Mouse (Mus musculus): ENCODE measurements around the gene Slc18a3. TPM values are rescaled to one million over a fixed set of nuclear protein-coding genes. Genes with fewer than 3 reads are reported as not detected.

Gene Slc18a3
- polyA plus RNA-seq, 1 experiment, result not detected

GRCm38 (mm10) chr14:32446989-32447388, 17.7 kb downstream of the Slc18a3 start:
- H3K36me3 ChIP-seq (ENCODE audit: control insufficient read depth, insufficient read depth), result no peaks in the 10 kb centered on the region
- no peak overlapping the region for H3K4me3 ChIP-seq
- TF ChIP-seq USF1 (IDR thresholded peaks at IDR 0.05; ENCODE audit: low read depth), result no peak
- TF ChIP-seq REST (IDR thresholded peaks at IDR 0.05; ENCODE audit: insufficient read depth, insufficient read length), result no peak
- no peak for TF ChIP-seq MYOG (IDR thresholded peaks at IDR 0.05; ENCODE audit: control insufficient read depth in 1 of 3, insufficient read depth in 1 of 3, insufficient read length in 2 of 3, low read depth in 2 of 3)
- no peak for TF ChIP-seq SRF (IDR thresholded peaks at IDR 0.05; ENCODE audit: control insufficient read depth, insufficient read length, low read depth)
- TF ChIP-seq POLR2A (IDR thresholded peaks at IDR 0.05; ENCODE audit: insufficient read length, low read depth), result no peak
- TF ChIP-seq MAX (IDR thresholded peaks at IDR 0.05; ENCODE audit: low read depth), result no peak
- TF ChIP-seq TCF3 (IDR thresholded peaks at IDR 0.05; ENCODE audit: insufficient read length, low read depth), result no peak
- no peak for TF ChIP-seq TCF12 (IDR thresholded peaks at IDR 0.05; ENCODE audit: insufficient read depth, poor library complexity, severe bottlenecking)
- TF ChIP-seq POLR2AphosphoS2 (IDR thresholded peaks at IDR 0.05; ENCODE audit: insufficient read length, low read depth), result no peak
- no peak for TF ChIP-seq E2F4 (IDR thresholded peaks at IDR 0.05; ENCODE audit: insufficient read depth)
- no peak overlapping the region for H3ac ChIP-seq (ENCODE audit: control insufficient read depth, insufficient read length)
- H3K79me2 ChIP-seq (ENCODE audit: control insufficient read depth, insufficient read depth), result no peaks in the 10 kb centered on the region
- H3K4me2 ChIP-seq (ENCODE audit: low read depth), result no peak overlapping the region
- H3K27me3 ChIP-seq (ENCODE audit: control insufficient read depth, insufficient read depth, insufficient read length), result no peaks in the 10 kb centered on the region

- no peaks in the 10 kb centered on the region for H3K79me2 ChIP-seq (ENCODE audit: control insufficient read depth, insufficient read depth)
- no peak for TF ChIP-seq TCF3 (IDR thresholded peaks at IDR 0.05; ENCODE audit: insufficient read length, low read depth)
- no peak for TF ChIP-seq POLR2A (IDR thresholded peaks at IDR 0.05; ENCODE audit: insufficient read length, low read depth)
- no peak for TF ChIP-seq E2F4 (IDR thresholded peaks at IDR 0.05; ENCODE audit: insufficient read depth)
- TF ChIP-seq SRF (IDR thresholded peaks at IDR 0.05; ENCODE audit: control insufficient read depth, insufficient read length, low read depth), result no peak
- TF ChIP-seq TCF12 (IDR thresholded peaks at IDR 0.05; ENCODE audit: insufficient read depth, poor library complexity, severe bottlenecking), result no peak
- no peak for TF ChIP-seq MYOD1 (IDR thresholded peaks at IDR 0.05; ENCODE audit: control insufficient read depth in 1 of 3, insufficient read length in 2 of 3, low read depth in 2 of 3)
- TF ChIP-seq MAX (IDR thresholded peaks at IDR 0.05; ENCODE audit: low read depth), result no peak
- TF ChIP-seq REST (IDR thresholded peaks at IDR 0.05; ENCODE audit: insufficient read depth, insufficient read length), result no peak
- TF ChIP-seq CEBPB (IDR thresholded peaks at IDR 0.05; ENCODE audit: insufficient read depth, poor library complexity, severe bottlenecking), result no peak
- TF ChIP-seq POLR2AphosphoS2 (IDR thresholded peaks at IDR 0.05; ENCODE audit: insufficient read length, low read depth), result no peak
- no peak for TF ChIP-seq MYOG (IDR thresholded peaks at IDR 0.05; ENCODE audit: control insufficient read depth in 1 of 3, insufficient read depth in 1 of 3, insufficient read length in 2 of 3, low read depth in 2 of 3)
- no peak for TF ChIP-seq USF1 (IDR thresholded peaks at IDR 0.05; ENCODE audit: low read depth)
- H3K4me3 ChIP-seq, result no peak overlapping the region
- H3K4me2 ChIP-seq (ENCODE audit: low read depth), result no peak overlapping the region
- no peak overlapping the region for H3ac ChIP-seq (ENCODE audit: control insufficient read depth, insufficient read length)
- H3K27me3 ChIP-seq (ENCODE audit: control insufficient read depth, insufficient read depth, insufficient read length), result peaks cover 7% of the 10 kb centered on the region
- no peaks in the 10 kb centered on the region for H3K36me3 ChIP-seq (ENCODE audit: control insufficient read depth, insufficient read depth)
Observed at GRCm38 (mm10) chr14:32443446-32443845, 21.2 kb downstream of the Slc18a3 start.

GRCm38 (mm10) chr14:32439744-32440143, 24.9 kb downstream of the Slc18a3 start:
- no peaks in the 10 kb centered on the region for H3K36me3 ChIP-seq (ENCODE audit: control insufficient read depth, insufficient read depth)
- no peak overlapping the region for H3ac ChIP-seq (ENCODE audit: control insufficient read depth, insufficient read length)
- no peak overlapping the region for H3K4me2 ChIP-seq (ENCODE audit: low read depth)
- no peaks in the 10 kb centered on the region for H3K79me2 ChIP-seq (ENCODE audit: control insufficient read depth, insufficient read depth)
- H3K4me3 ChIP-seq, result no peak overlapping the region
- peaks cover 10% of the 10 kb centered on the region for H3K27me3 ChIP-seq (ENCODE audit: control insufficient read depth, insufficient read depth, insufficient read length)
- TF ChIP-seq USF1 (IDR thresholded peaks at IDR 0.05; ENCODE audit: low read depth), result no peak
- TF ChIP-seq MYOD1 (IDR thresholded peaks at IDR 0.05; ENCODE audit: control insufficient read depth in 1 of 3, insufficient read length in 2 of 3, low read depth in 2 of 3), result no peak
- TF ChIP-seq E2F4 (IDR thresholded peaks at IDR 0.05; ENCODE audit: insufficient read depth), result no peak
- TF ChIP-seq POLR2A (IDR thresholded peaks at IDR 0.05; ENCODE audit: insufficient read length, low read depth), result no peak
- no peak for TF ChIP-seq TCF3 (IDR thresholded peaks at IDR 0.05; ENCODE audit: insufficient read length, low read depth)
- no peak for TF ChIP-seq CEBPB (IDR thresholded peaks at IDR 0.05; ENCODE audit: insufficient read depth, poor library complexity, severe bottlenecking)
- no peak for TF ChIP-seq TCF12 (IDR thresholded peaks at IDR 0.05; ENCODE audit: insufficient read depth, poor library complexity, severe bottlenecking)
- no peak for TF ChIP-seq MAX (IDR thresholded peaks at IDR 0.05; ENCODE audit: low read depth)
- no peak for TF ChIP-seq MYOG (IDR thresholded peaks at IDR 0.05; ENCODE audit: control insufficient read depth in 1 of 3, insufficient read depth in 1 of 3, insufficient read length in 2 of 3, low read depth in 2 of 3)
- no peak for TF ChIP-seq POLR2AphosphoS2 (IDR thresholded peaks at IDR 0.05; ENCODE audit: insufficient read length, low read depth)
- TF ChIP-seq SRF (IDR thresholded peaks at IDR 0.05; ENCODE audit: control insufficient read depth, insufficient read length, low read depth), result no peak
- TF ChIP-seq REST (IDR thresholded peaks at IDR 0.05; ENCODE audit: insufficient read depth, insufficient read length), result no peak

GRCm38 (mm10) chr14:32439316-32439715, 25.3 kb downstream of the Slc18a3 start:
- no peak overlapping the region for H3K4me3 ChIP-seq
- H3K27me3 ChIP-seq (ENCODE audit: control insufficient read depth, insufficient read depth, insufficient read length), result peaks cover 10% of the 10 kb centered on the region
- H3ac ChIP-seq (ENCODE audit: control insufficient read depth, insufficient read length), result no peak overlapping the region
- no peaks in the 10 kb centered on the region for H3K79me2 ChIP-seq (ENCODE audit: control insufficient read depth, insufficient read depth)
- H3K4me2 ChIP-seq (ENCODE audit: low read depth), result no peak overlapping the region
- H3K36me3 ChIP-seq (ENCODE audit: control insufficient read depth, insufficient read depth), result no peaks in the 10 kb centered on the region
- TF ChIP-seq TCF3 (IDR thresholded peaks at IDR 0.05; ENCODE audit: insufficient read length, low read depth), result no peak
- TF ChIP-seq POLR2A (IDR thresholded peaks at IDR 0.05; ENCODE audit: insufficient read length, low read depth), result no peak
- no peak for TF ChIP-seq CEBPB (IDR thresholded peaks at IDR 0.05; ENCODE audit: insufficient read depth, poor library complexity, severe bottlenecking)
- TF ChIP-seq MAX (IDR thresholded peaks at IDR 0.05; ENCODE audit: low read depth), result no peak
- TF ChIP-seq SRF (IDR thresholded peaks at IDR 0.05; ENCODE audit: control insufficient read depth, insufficient read length, low read depth), result no peak
- TF ChIP-seq MYOD1 (IDR thresholded peaks at IDR 0.05; ENCODE audit: control insufficient read depth in 1 of 3, insufficient read length in 2 of 3, low read depth in 2 of 3), result no peak
- TF ChIP-seq TCF12 (IDR thresholded peaks at IDR 0.05; ENCODE audit: insufficient read depth, poor library complexity, severe bottlenecking), result no peak
- no peak for TF ChIP-seq POLR2AphosphoS2 (IDR thresholded peaks at IDR 0.05; ENCODE audit: insufficient read length, low read depth)
- TF ChIP-seq REST (IDR thresholded peaks at IDR 0.05; ENCODE audit: insufficient read depth, insufficient read length), result no peak
- no peak for TF ChIP-seq USF1 (IDR thresholded peaks at IDR 0.05; ENCODE audit: low read depth)
- TF ChIP-seq E2F4 (IDR thresholded peaks at IDR 0.05; ENCODE audit: insufficient read depth), result no peak
- no peak for TF ChIP-seq MYOG (IDR thresholded peaks at IDR 0.05; ENCODE audit: control insufficient read depth in 1 of 3, insufficient read depth in 1 of 3, insufficient read length in 2 of 3, low read depth in 2 of 3)

Data from myocyte (in vitro differentiated cells).